Mouse (Mus musculus) forebrain, embryonic 15.5 days (tissue): ENCODE results near the gene Myof. TPM values are rescaled to one million over a fixed set of nuclear protein-coding genes. Genes with fewer than 3 reads are reported as not detected.

ENCODE experiments used
- ATAC-seq: fragments of 200-750 bp; cut with Nextera tagmentation; replicated peaks from 2 replicates; pipeline ENCODE4 v1.8.0; 2017; ENCODE audit warnings: mild to moderate bottlenecking, moderate TSS enrichment, moderate library complexity
- H3K27ac ChIP-seq: fragments of 300-500 bp; sonication (generic); replicated peaks from 2 replicates; pipeline ENCODE4 v1.5.1; 2015; ENCODE audit warnings: mild to moderate bottlenecking, inconsistent platforms
- H3K27me3 ChIP-seq: fragments of 300-500 bp; sonication (generic); 2 replicates; pipeline ENCODE4 v1.6.1; 2015; ENCODE audit warnings: inconsistent platforms
- H3K36me3 ChIP-seq: fragments of 300-500 bp; sonication (generic); 2 replicates; pipeline ENCODE4 v1.6.1; 2015; ENCODE audit warnings: mild to moderate bottlenecking, inconsistent platforms
- H3K4me1 ChIP-seq: fragments of 300-500 bp; sonication (generic); 2 replicates; pipeline ENCODE4 v1.6.1; 2015; ENCODE audit warnings: inconsistent platforms
- H3K4me2 ChIP-seq: fragments of 300-500 bp; sonication (generic); replicated peaks from 2 replicates; pipeline ENCODE4 v1.6.1; 2015; ENCODE audit warnings: mild to moderate bottlenecking, inconsistent platforms
- H3K4me3 ChIP-seq: fragments of 300-500 bp; sonication (generic); 2 replicates; pipeline ENCODE4 v1.5.1; 2015; ENCODE audit warnings: mild to moderate bottlenecking, inconsistent platforms
- H3K9ac ChIP-seq: fragments of 300-500 bp; sonication (generic); replicated peaks from 2 replicates; pipeline ENCODE4 v1.6.1; 2015; ENCODE audit warnings: mild to moderate bottlenecking, inconsistent platforms
- H3K9me3 ChIP-seq: fragments of 300-500 bp; sonication (generic); 2 replicates; pipeline ENCODE4 v1.6.1; 2016; ENCODE audit warnings: inconsistent platforms
- WGBS: fragments of 180-500 bp; shearing (Covaris S2); methylation state at CpG from one replicate; pipeline ENCODE4 v1.1.7; 2015; ENCODE audit warnings: mixed read lengths; 5-methylcytosine and 5-hydroxymethylcytosine counted together
- polyA plus RNA-seq: library from polyadenylated mRNA; unstranded; fragments of >200 nt; fragmentation: Nextera tagmentation; extraction: Ambion mirVana; gene quantifications from 2 replicates; pipeline ENCODE4 v1.2.1, GENCODE M21; 2015

Gene Myof
- polyA plus RNA-seq, 1 experiment from 2014 or later, result 1.4 TPM

DNA sequence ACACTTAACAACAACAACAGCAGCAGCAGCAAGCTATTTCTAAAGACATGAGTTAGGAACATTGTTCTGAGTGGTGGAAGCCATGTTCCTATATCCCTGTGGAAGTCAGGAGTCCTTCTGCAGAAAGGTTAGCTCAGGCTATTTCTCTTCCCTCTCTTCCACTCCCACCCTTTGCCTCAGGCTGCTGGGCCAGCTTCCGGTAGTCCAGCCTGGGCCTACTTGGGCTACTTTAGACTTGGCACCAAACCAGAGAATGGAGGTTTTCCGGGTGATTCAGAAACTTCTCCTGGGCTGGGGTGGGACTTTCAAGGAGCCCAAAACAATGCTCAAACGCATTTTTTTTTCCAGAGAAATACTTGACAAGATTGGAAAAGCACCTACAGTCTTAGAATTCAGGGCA lies 87.4 kb downstream of the Myof start:
- 78% methylated on average over 3 of the region's 3 CpGs for WGBS
- H3K4me1 ChIP-seq, result no peaks in the 10 kb centered on the region
- no peak for ATAC-seq
- no peak overlapping the region for H3K4me2 ChIP-seq
- no peaks in the 10 kb centered on the region for H3K9me3 ChIP-seq
- no peak overlapping the region for H3K9ac ChIP-seq
- H3K4me3 ChIP-seq, result no peak overlapping the region
- no peak overlapping the region for H3K27ac ChIP-seq
- H3K27me3 ChIP-seq, result no peaks in the 10 kb centered on the region
- H3K36me3 ChIP-seq, result no peaks in the 10 kb centered on the region

DNA sequence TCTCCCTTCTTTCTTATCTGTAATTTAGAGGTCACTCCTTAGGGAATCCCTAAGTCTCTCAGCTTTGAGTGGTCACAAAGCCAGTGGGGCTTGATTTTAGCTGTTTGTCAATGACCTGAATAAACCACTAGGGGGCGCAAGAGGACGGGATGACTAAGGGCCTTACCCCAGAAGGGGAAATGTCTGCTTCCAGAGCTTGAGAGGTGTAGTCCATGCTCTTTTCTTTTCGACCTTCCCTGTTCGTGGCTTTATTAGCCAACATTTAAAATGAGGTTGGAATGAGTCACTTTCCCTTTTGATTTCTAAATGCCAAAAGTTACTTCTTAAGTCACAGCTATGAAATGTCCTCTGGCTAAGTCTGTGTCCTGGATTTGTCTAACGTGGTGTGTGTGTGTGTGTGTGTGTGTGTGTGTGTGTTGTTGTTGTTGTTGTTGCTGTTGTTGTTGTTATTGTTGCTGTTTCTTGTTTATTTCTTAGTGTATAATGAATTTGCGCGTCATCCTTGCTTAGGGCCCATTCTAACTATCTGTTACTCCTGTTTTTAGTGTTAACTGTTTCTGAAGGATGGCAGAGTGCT lies 87.9 kb downstream of the Myof start:
- ATAC-seq, result peak; percentile 90
- 40% methylated on average over 7 of the region's 7 CpGs for WGBS
- H3K4me1 ChIP-seq, result no peaks in the 10 kb centered on the region

DNA sequence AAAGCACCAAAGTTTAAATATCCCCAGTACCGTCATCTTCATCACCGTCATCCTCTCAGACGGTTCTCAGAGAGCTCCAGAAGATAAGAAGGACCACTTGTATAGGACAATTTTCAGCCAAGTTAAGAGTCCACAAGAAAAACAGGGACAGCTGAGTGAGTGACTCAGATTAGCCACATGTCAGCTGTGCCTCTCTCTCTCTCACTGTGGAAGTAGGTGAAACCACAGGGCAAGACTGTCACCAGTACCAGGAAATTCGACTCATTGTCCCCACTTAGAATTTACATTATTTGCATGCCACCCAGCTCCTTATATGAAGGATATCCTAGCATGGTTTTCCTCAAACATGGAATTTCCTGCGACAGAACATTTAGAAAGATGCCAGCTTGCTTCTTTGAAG lies 88.6 kb downstream of the Myof start:
- Histone ChIP-seq H3K9ac (no peak overlapping the region), H3K4me2 (no peak overlapping the region), H3K4me1 (no peaks in the 10 kb centered on the region), H3K9me3 (no peaks in the 10 kb centered on the region), H3K27ac (no peak overlapping the region), H3K27me3 (no peaks in the 10 kb centered on the region), H3K36me3 (no peaks in the 10 kb centered on the region), H3K4me3 (no peak overlapping the region)
- WGBS, result 80% methylated on average over 5 of the region's 5 CpGs
- ATAC-seq, result no peak

More for the DNA sequence above, 87.9 kb downstream of the Myof start:
- no peaks in the 10 kb centered on the region for H3K27me3 ChIP-seq
- no peaks in the 10 kb centered on the region for H3K9me3 ChIP-seq
- H3K9ac ChIP-seq, result no peak overlapping the region
- no peak overlapping the region for H3K4me3 ChIP-seq
- H3K27ac ChIP-seq, result no peak overlapping the region
- no peak overlapping the region for H3K4me2 ChIP-seq
- H3K36me3 ChIP-seq, result no peaks in the 10 kb centered on the region

DNA sequence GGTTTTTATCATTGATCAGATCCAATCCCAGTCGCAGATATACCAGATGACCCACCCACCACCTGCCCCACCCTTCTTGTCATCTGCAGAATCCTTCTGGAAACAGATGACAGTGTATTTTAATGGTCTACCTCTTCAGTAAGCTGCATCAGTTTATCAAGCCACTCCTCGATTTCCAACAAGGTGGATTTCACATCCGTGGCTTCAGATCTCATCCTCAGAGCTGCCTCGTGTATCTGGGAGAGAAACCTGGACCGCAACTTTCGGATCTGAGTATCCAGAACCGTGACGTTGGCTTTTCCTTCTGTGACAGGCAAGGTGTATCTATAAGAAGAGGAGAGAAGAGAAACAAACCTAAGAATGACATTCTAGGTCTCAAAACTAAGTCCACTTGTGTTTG lies 89.1 kb downstream of the Myof start:
- no peaks in the 10 kb centered on the region for H3K9me3 ChIP-seq
- H3K36me3 ChIP-seq, result no peaks in the 10 kb centered on the region
- no peak overlapping the region for H3K9ac ChIP-seq
- ATAC-seq, result no peak
- no peak overlapping the region for H3K4me3 ChIP-seq
- no peaks in the 10 kb centered on the region for H3K4me1 ChIP-seq
- 80% methylated on average over 8 of the region's 8 CpGs for WGBS
- no peaks in the 10 kb centered on the region for H3K27me3 ChIP-seq
- H3K4me2 ChIP-seq, result no peak overlapping the region
- H3K27ac ChIP-seq, result no peak overlapping the region

DNA sequence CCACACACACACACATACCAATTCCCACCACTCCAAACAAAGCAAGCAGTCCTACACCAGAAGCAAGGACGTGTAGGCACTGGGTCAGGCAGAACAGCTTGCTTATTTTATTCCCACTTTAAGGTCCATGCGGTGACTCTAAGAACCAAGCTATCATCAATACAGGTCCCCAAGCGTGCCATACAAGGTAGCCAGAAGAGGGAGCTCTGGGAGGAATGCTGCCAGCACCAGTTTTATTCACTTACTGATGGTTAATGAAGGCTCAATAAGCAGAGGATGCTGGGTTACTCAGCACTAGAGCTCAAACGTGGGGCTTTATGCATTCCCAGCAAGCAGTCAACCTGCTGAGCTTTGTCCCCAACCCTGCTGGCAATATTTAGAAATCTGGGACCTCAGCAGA lies 96.7 kb downstream of the Myof start:
- Histone ChIP-seq H3K36me3 (no peaks in the 10 kb centered on the region), H3K27ac (no peak overlapping the region), H3K9me3 (no peaks in the 10 kb centered on the region), H3K4me2 (no peak overlapping the region), H3K9ac (no peak overlapping the region), H3K27me3 (no peaks in the 10 kb centered on the region), H3K4me1 (no peaks in the 10 kb centered on the region), H3K4me3 (no peak overlapping the region)
- ATAC-seq, result no peak
- 21% methylated on average over 4 of the region's 4 CpGs for WGBS

DNA sequence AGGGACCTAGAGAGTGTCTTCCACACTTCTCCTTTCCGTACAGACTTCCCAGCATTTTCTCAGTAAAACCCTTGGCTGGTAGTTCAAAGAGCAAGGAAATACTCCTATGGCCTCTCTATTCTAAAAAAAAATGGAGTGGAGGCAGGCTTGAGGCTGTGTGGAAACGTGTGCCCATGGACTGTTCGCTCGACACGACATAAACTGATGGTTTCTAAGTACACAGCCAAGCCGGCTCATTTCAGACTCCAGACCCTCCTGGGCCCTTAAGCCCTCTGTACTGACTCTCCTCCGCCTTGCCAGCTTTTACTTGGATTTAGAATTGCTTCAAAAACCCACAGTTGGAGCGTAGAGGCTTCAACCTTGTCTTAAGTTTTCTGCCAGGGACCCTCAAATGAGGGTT lies 97.3 kb downstream of the Myof start:
- no peak overlapping the region for H3K27ac ChIP-seq
- H3K36me3 ChIP-seq, result no peaks in the 10 kb centered on the region
- H3K4me3 ChIP-seq, result no peak overlapping the region
- H3K27me3 ChIP-seq, result no peaks in the 10 kb centered on the region
- H3K4me2 ChIP-seq, result no peak overlapping the region
- no peak overlapping the region for H3K9ac ChIP-seq
- no peaks in the 10 kb centered on the region for H3K4me1 ChIP-seq
- no peaks in the 10 kb centered on the region for H3K9me3 ChIP-seq
- ATAC-seq, result no peak
- 84% methylated on average over 8 of the region's 8 CpGs for WGBS

DNA sequence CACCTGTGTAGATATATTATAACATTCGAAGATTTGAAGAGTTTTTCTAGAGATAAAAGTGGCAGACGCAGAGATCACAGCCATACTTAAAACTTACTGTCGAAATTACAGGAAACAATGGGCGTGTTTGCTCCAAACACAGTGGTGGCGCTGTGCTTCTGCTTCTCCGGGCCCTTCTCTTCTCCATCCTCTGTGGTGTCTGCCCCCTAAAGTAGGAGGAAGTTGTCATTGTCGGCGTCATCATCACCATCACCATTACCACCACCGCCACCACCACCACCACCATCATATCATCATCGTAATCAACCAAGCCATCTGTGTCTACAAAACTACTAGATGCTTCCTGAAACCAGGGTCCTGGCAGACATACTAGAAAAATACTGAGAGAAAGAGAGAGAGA lies 104.2 kb downstream of the Myof start:
- Histone ChIP-seq H3K4me2 (no peak overlapping the region), H3K27ac (no peak overlapping the region), H3K4me3 (no peak overlapping the region), H3K4me1 (no peaks in the 10 kb centered on the region), H3K27me3 (no peaks in the 10 kb centered on the region), H3K9me3 (no peaks in the 10 kb centered on the region), H3K9ac (no peak overlapping the region), H3K36me3 (no peaks in the 10 kb centered on the region)
- WGBS, result 88% methylated on average over 10 of the region's 10 CpGs
- ATAC-seq, result no peak

DNA sequence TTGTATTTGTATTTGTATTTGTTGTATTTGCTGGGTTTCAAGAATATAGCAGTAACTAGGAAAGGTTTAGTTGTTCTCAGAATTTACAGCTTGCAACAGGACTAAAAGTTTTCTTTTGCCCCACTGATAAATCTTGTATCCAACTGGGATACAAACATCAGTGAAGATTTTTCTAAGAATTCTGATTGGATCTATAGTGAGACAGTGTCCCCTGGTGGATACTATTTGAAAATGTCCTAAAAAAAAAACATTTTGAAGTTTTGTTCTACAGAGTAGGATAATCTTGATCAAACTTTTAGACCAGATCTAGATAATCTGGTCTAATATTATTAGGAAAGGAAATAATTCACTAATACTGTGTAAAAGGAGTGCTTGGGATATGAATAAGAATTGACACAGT lies 106.3 kb downstream of the Myof start:
- Histone ChIP-seq H3K9ac (no peak overlapping the region), H3K36me3 (no peaks in the 10 kb centered on the region), H3K27ac (no peak overlapping the region), H3K9me3 (no peaks in the 10 kb centered on the region), H3K4me3 (no peak overlapping the region), H3K4me2 (no peak overlapping the region), H3K4me1 (no peaks in the 10 kb centered on the region), H3K27me3 (no peaks in the 10 kb centered on the region)
- ATAC-seq, result no peak

DNA sequence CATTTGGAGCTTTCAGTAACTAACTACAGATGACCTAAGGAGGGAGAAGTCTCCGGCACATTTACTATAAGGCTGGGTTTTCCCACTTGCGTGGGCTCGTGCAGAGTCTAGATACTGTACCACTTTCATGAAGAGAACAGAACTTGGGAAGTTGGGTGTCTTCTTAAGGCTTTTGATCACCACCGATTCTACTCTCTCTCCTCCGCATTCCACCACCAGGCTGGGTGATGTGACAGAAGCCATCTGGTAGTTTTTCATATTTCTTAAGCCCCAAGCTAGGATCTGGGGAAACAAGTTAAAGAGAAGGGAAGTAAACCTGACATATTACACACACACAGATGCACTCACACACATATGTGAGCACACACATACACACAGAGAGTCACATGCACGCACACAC lies 108.7 kb downstream of the Myof start:
- Histone ChIP-seq H3K36me3 (no peaks in the 10 kb centered on the region), H3K9ac (no peak overlapping the region), H3K9me3 (no peaks in the 10 kb centered on the region), H3K4me1 (no peaks in the 10 kb centered on the region), H3K27me3 (no peaks in the 10 kb centered on the region), H3K4me2 (no peak overlapping the region), H3K4me3 (no peak overlapping the region), H3K27ac (no peak overlapping the region)
- ATAC-seq, result no peak
- 93% methylated on average over 6 of the region's 6 CpGs for WGBS

DNA sequence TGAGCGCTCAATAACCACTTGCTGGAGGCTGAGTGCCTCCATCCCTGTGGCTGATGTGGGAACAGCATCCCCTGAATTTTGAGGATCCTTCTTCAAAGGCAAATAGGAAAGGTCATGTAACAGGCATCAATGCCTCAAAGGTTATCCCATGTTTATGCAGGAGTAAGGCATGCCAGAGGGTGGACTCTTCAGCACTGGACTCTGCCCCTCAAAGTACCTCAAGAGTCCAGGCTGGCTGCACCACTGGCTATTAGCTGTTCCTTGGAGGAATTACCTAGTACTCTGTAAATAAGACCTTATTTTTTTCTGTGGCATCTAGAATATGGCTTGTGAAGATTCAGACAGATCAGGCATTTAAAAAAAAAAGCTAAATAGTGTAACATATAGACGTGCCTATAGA lies 111.2 kb downstream of the Myof start:
- no peaks in the 10 kb centered on the region for H3K9me3 ChIP-seq
- ATAC-seq, result no peak
- no peak overlapping the region for H3K4me3 ChIP-seq
- 92% methylated on average over 2 of the region's 2 CpGs for WGBS
- no peaks in the 10 kb centered on the region for H3K36me3 ChIP-seq
- H3K4me2 ChIP-seq, result no peak overlapping the region
- no peak overlapping the region for H3K9ac ChIP-seq
- no peak overlapping the region for H3K27ac ChIP-seq
- H3K27me3 ChIP-seq, result no peaks in the 10 kb centered on the region
- H3K4me1 ChIP-seq, result no peaks in the 10 kb centered on the region

DNA sequence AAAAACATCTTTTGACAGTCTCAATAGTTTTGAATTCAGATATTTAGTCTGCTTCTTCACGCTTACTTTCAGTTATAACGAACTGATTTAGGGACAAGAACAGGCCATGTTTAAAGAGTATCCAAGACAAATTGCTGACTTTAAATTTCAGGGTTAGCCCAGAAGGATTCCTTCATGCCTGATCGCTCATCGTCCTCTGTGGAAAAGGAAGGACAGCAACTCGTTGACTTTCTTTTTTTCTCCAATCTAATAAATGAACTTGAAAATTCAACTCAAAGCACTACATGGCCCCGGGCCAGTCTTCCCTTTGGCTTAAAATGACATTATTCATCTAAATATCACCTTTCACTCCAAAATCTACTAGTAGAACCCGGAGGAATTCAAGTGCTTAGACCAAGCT lies 115.5 kb downstream of the Myof start:
- ATAC-seq, result no peak
- WGBS, result 83% methylated on average over 7 of the region's 7 CpGs
- H3K4me1 ChIP-seq, result no peaks in the 10 kb centered on the region
- no peak overlapping the region for H3K9ac ChIP-seq
- H3K27ac ChIP-seq, result no peak overlapping the region
- H3K4me2 ChIP-seq, result no peak overlapping the region
- H3K4me3 ChIP-seq, result no peak overlapping the region
- H3K36me3 ChIP-seq, result no peaks in the 10 kb centered on the region
- H3K9me3 ChIP-seq, result no peaks in the 10 kb centered on the region
- H3K27me3 ChIP-seq, result no peaks in the 10 kb centered on the region

DNA sequence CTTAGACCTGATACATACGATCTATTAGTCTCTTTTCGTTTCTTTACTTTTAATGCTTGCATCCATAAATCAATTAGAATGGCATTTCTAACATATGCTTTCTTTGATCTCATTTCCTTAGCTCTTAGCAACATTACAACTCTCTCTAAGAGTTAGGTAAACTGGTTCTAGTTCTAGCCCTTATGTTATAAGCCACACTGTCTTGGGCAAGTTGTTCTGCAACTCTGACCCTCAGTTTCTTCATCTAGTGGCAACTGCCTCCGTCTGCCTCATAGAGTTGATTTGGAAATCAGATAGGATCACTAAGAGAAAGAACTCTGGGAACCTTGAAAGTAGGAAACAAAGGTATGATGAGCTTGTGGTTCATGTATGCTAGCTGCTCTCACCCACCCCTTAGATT lies 118.1 kb downstream of the Myof start:
- Histone ChIP-seq H3K27ac (no peak overlapping the region), H3K9ac (no peak overlapping the region), H3K4me3 (no peak overlapping the region), H3K27me3 (no peaks in the 10 kb centered on the region), H3K9me3 (no peaks in the 10 kb centered on the region), H3K4me1 (no peaks in the 10 kb centered on the region), H3K36me3 (no peaks in the 10 kb centered on the region), H3K4me2 (no peak overlapping the region)
- WGBS, result 89% methylated on average over 3 of the region's 3 CpGs
- no peak for ATAC-seq

DNA sequence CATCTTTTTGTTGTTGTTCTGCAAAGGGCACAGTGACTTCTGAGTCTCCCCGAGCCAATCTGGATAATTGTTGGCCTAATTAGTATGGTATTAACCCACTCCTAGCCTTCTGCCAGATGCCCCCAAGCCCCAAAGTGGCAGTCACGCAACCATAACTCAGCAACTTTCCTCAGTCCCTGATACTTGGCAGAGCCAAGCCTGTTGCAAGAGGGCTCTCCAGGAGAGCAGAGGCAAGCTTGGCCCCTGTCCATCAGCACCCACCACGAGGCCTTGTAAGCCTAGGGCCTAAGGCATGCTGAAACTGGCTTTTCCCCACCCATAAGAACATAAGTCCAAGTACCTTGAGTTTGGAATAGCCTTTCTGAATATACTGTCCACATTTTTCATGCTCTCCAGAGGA lies 119.1 kb downstream of the Myof start:
- Histone ChIP-seq H3K27me3 (no peaks in the 10 kb centered on the region), H3K27ac (no peak overlapping the region), H3K4me1 (no peaks in the 10 kb centered on the region), H3K9ac (no peak overlapping the region), H3K9me3 (no peaks in the 10 kb centered on the region), H3K4me2 (no peak overlapping the region), H3K36me3 (no peaks in the 10 kb centered on the region), H3K4me3 (no peak overlapping the region)
- ATAC-seq, result no peak
- WGBS, result 30% methylated on average over 3 of the region's 3 CpGs
